Mouse (Mus musculus) inflammation-experienced regulatory T-cells, adult 6 months (primary cell): ENCODE results near the gene Nlrp3. TPM values are rescaled to one million over a fixed set of nuclear protein-coding genes. Genes with fewer than 3 reads are reported as not detected.

Source experiments
- polyA plus RNA-seq, 3 experiments: library from polyadenylated mRNA; unstranded; fragments of 100-300 nt; shearing (Covaris generic); gene quantifications; one replicate each; pipeline ENCODE4 v1.2.1; 2017

Gene Nlrp3
- polyA plus RNA-seq, 3 experiments from 2014 or later: not detected

Other genes starting within 250 kb of the Nlrp3 start
- not detected for gene Wnt9a, start 234.6 kb upstream of the Nlrp3 start, polyA plus RNA-seq
- gene Prss38, start 165.9 kb upstream of the Nlrp3 start, polyA plus RNA-seq: under 1 TPM in 1 of 3 experiments, not detected in 2; 0.27 TPM
- 1 to 10 TPM; 3.6 to 5.8 (median 5.2) TPM for gene Jmjd4, start 91.5 kb upstream of the Nlrp3 start, polyA plus RNA-seq
- gene Snap47, start 90.4 kb upstream of the Nlrp3 start, polyA plus RNA-seq: 10 to 100 TPM; 42.0 to 62.2 (median 50.1) TPM
- 1 to 10 TPM; 4.1 to 4.7 (median 4.2) TPM for gene Zfp867, start 69.1 kb upstream of the Nlrp3 start, polyA plus RNA-seq
- 10 to 100 TPM in 1 of 3 experiments, 1 to 10 TPM in 2; 9.3 to 10.0 (median 9.7) TPM for gene Zkscan17, start 14.8 kb upstream of the Nlrp3 start, polyA plus RNA-seq
- not detected for gene Olfr222, start 34.7 kb downstream of the Nlrp3 start, polyA plus RNA-seq
- not detected for gene Olfr223, start 51.7 kb downstream of the Nlrp3 start, polyA plus RNA-seq
- gene Mprip, start 119.7 kb downstream of the Nlrp3 start, polyA plus RNA-seq: 10 to 100 TPM; 16.4 to 27.3 (median 22.0) TPM
- gene Pld6, start 246.1 kb downstream of the Nlrp3 start, polyA plus RNA-seq: under 1 TPM in 1 of 3 experiments, not detected in 2; 0.51 TPM